Mouse (Mus musculus) lung, postnatal 36 days (tissue): Measurements from ENCODE around the gene Cyp39a1.
A peak's percentile ranks its signal among the peaks of the same experiment; 100 is the strongest.

Source experiments
- DNase-seq: peaks from one replicate; pipeline ENCODE4 v3.0.0; 2022; ENCODE audit warnings: mixed read lengths

The Cyp39a1 gene

GRCm38 (mm10) chr17:43667290-43667843, at the start of gene Cyp39a1:
TSS of gene Cyp39a1 (plus strand) at chr17:43667425.
- DNase-seq: no peak

- no peak for DNase-seq
Measured at GRCm38 (mm10) chr17:43619156-43619555, 48.1 kb upstream of the Cyp39a1 start.

GRCm38 (mm10) chr17:43622076-43622475, 45.1 kb upstream of the Cyp39a1 start:
- no peak for DNase-seq

- no peak for DNase-seq
Measured at GRCm38 (mm10) chr17:43628246-43628645, 39.0 kb upstream of the Cyp39a1 start.

DNA sequence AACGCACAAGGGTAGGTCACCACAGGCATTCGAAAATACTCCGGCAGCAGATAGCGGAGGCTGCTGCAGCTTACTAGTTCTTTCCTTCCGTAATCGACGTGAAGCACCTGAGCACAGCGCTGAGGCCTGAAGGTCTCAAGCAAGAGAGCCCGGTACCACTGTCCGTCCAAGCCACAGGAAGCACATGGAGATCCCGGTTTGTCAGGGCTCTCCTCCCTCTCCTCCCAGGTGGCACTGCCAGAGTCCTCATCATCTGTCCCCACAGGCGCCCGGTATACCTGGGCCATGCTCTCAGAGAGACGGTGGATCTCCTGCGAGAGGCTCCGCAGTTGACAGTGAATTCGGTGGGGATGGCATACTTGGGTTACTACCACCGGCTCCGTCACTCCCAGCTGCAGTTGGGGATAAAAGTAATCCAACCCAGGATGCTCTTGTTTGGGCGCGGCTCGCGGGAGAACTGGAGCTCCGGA, 38.2 kb upstream of the Cyp39a1 start:
- DNase-seq: no peak

- no peak for DNase-seq
Measured at GRCm38 (mm10) chr17:43629496-43630426, 37.5 kb upstream of the Cyp39a1 start, which contains the start of gene Tdrd6. TSS of gene Tdrd6 (minus strand) at chr17:43630299.

DNA sequence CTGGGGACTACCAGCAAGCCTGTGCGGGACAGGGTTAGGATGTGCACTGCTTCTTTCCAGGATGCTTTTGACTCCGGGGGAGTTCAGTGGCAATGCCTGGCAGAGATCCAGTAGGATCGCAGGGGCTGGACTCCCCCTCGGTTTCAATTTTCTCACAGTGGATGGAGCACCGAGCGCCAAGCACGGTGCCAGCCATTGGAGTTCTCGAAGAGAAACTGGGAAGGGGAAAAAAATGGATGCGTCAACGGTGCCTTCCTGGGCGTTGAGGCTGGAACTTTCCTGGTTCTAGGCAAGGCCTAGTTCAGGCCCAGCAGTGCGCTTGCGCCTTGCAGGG, 36.8 kb upstream of the Cyp39a1 start:
- no peak for DNase-seq

GRCm38 (mm10) chr17:43637146-43637545, 30.1 kb upstream of the Cyp39a1 start:
- no peak for DNase-seq

DNA sequence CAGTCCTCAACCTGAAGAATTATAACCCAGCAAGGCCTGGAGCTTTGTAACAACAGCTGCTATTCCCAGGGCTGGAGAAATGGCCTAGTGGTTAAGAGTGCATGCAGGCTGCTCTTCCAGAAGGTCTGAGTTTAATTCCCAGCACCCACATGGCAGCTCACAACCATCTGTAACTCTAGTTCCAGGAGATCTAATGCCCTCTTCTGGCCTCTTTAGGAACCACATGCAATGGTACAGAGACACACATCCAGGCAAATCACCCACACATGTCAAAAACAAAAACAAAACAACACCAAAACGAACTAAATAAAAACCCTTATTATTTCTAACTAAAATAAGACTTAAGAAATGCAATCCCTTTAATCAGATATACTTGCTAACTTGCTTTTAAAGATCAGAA, 26.4 kb upstream of the Cyp39a1 start:
- DNase-seq: peak; percentile 3

- DNase-seq: no peak
Measured at GRCm38 (mm10) chr17:43643191-43643590, 24.0 kb upstream of the Cyp39a1 start.

DNA sequence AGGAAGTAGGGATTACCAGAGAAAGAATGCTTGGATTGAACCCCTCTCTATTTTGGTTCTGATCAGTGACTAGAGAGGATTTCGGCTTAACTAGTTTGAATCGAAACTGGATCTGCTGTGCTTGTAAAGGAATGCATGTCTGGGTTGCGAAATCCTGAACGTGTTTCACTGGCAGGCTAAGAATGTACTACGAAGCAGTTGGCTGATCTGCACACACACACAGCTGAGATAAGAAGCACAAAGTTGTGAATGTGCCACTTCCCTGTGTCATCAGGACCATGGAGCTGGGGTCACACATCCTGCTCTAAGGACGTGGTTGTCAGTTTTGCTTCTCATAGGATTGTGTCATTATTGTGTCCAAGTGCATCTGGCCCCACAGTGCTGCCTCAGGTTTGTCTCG, 22.9 kb upstream of the Cyp39a1 start:
- DNase-seq: peak; percentile 65

GRCm38 (mm10) chr17:43645136-43645535, 22.1 kb upstream of the Cyp39a1 start:
- DNase-seq: no peak

- DNase-seq: no peak
Measured at GRCm38 (mm10) chr17:43646925-43647324, 20.3 kb upstream of the Cyp39a1 start.

DNA sequence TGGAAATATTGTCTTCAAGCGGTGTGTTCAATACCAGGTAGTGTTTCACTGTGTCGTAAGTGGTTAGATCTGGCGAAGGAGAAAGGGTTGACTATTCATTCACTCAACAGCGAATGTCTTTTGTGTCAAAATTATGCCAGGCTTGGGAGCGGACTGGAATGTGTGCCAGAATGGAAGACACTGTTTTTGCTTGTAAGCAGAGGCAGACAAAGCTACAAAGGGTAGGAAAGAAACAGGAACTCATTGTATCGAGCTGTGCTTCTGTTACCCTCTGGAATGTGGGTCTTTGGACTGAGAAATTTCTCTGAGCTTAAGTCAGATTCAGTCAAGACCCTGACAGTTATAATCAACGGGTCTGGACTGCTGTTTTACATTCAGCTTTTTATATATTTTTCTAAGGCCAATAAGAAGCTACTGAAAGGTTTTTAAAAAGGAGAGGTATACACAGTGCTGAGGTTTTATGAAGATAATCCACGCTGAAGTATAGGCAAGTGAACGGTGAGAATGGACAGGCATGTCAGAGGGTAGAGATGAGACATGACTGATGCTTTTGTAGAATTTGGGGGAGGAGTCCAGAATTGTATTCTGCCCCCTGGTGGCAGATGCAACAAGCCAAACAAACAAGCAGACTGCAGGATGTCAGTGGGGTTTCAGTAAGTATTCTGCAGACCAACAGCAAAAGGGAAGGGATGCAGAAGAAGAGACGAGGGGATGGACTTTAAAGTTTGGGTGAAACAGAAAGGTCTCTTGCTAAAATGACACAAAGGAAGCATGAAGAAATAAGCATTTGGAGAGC, 17.4 kb upstream of the Cyp39a1 start:
- DNase-seq: peak; percentile 32

GRCm38 (mm10) chr17:43651314-43652046, 15.7 kb upstream of the Cyp39a1 start:
- DNase-seq: no peak

DNA sequence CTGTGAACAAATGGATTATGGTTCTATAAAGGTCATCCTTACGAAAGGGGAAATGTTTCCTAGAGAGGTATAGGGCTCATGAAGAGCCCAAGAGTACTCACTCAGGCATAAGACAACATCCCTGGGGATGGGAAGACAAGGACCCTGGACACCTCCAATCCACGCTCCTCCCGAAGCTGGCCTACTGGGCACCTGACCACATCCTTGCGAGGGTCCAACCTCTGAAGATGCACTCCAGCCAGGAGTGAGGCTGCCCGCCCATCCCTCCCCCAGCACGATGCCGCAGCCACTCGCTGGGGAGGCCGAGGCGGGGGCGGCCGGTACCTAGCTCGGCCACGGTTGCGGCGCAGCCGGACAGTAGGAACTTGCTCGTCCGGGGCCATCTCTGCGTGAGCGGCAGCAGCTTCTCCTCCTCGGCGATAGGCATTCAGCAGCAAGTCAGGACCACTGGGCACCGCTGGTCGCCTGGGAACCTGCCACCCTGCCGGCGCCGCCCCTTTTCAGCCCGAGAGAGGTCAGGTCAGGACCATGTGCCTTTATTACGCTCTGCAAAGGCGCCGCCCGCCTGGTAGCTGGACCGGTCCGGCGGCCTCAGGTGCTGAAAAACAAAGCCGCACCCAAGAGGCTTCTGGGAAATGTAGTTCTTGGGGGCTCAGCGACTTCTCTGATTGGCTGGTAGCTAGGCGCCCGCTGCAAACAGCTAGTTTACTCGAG, 492 bp upstream of the Cyp39a1 start, which contains the start of gene Slc25a27:
Gene Slc25a27 (minus strand): TSS at position 639 of the 714 bp plus-strand sequence.
- peak; percentile 97 for DNase-seq

GRCm38 (mm10) chr17:43669145-43669695, 2.0 kb downstream of the Cyp39a1 start:
- no peak for DNase-seq

- DNase-seq: peak; percentile 6
Measured at GRCm38 (mm10) chr17:43671907-43672306, 4.7 kb downstream of the Cyp39a1 start.

- peak; percentile 82 for DNase-seq
Measured at GRCm38 (mm10) chr17:43675228-43675627, 8.0 kb downstream of the Cyp39a1 start.

- DNase-seq: no peak
Measured at GRCm38 (mm10) chr17:43676241-43676640, 9.0 kb downstream of the Cyp39a1 start.

GRCm38 (mm10) chr17:43677317-43677716, 10.1 kb downstream of the Cyp39a1 start:
- DNase-seq: no peak
